Mouse (Mus musculus): Measurements from ENCODE around the gene Ttc19. TPM values are rescaled to one million over a fixed set of nuclear protein-coding genes. Genes with fewer than 3 reads are reported as not detected.
"Not testable (repeated sequence)": the region's sequence is repeated elsewhere in the genome, so short reads cannot be mapped to it uniquely, and the experiment has no call there.

Gene Ttc19
- total RNA-seq, 2 experiments from 2014 or later, result 37.4 to 50.1 TPM

DNA sequence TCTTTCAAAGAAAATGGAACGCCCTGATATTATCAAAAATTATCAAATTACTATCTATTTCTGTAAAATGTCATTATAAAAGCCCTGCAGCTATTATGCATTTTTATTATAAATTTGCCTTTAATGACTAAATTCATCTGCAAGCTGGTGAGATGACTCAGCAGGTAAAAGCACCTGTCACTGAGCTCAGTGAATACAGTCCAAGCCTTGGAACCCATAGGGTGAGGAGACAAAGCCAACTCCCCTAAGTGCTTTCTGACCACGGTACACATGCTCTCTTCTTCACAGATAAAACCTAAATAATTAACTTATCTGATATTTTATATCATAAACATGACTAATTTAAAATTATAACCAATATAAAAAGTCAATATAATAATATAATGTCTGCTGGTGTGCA, 90.5 kb downstream of the Ttc19 start:
- intact Hi-C loops (cut with DNase I), result no loop called here
- Histone ChIP-seq H3K4me3 (no peak overlapping the region), H3K27ac (no peak overlapping the region)
- no peak for TF ChIP-seq CTCF (IDR thresholded peaks at IDR 0.05)
- DNase-seq, result no peak

- H3K27ac ChIP-seq; DNase-seq; H3K4me3 ChIP-seq; intact Hi-C loops (cut with DNase I): not testable (repeated sequence)
- TF ChIP-seq CTCF (IDR thresholded peaks at IDR 0.05), result peak; percentile 12; the same call in 1 of the 2 replicates
These were observed 96.1 kb downstream of the Ttc19 start for GRCm38 (mm10) chr11:62377202-62377851.

Other genes starting within 250 kb of the Ttc19 start
- under 1 TPM; 0.26 to 0.95 TPM for gene Adora2b, start 32.5 kb upstream of the Ttc19 start, total RNA-seq (2021)
- 10 to 100 TPM; 33.5 to 40.6 TPM for gene Zswim7, start 98 bp upstream of the Ttc19 start, total RNA-seq (2021)
- 1 to 10 TPM; 2.2 to 2.6 TPM for gene Pigl, start 177.0 kb downstream of the Ttc19 start, total RNA-seq (2021)
- gene Ncor1, start 177.1 kb downstream of the Ttc19 start, total RNA-seq (2021), result 100 to 1,000 TPM; 133 to 139 TPM

Data from gastrocnemius, adult 2 months (tissue).